Mouse (Mus musculus) megakaryocyte, embryonic 14.5 days (primary cell): ENCODE results near the gene Zscan2. TPM values are rescaled to one million over a fixed set of nuclear protein-coding genes. Genes with fewer than 3 reads are reported as not detected.

ENCODE experiments used
- H3K27me3 ChIP-seq: replicated peaks from 2 replicates; pipeline ENCODE3; 2012; ENCODE audit warnings: inconsistent platforms
- H3K36me3 ChIP-seq: replicated peaks from 2 replicates; pipeline ENCODE3; 2012; ENCODE audit warnings: low read length, inconsistent platforms, mixed read lengths
- H3K4me1 ChIP-seq: 2 replicates; pipeline ENCODE4 v1.6.1; 2012; ENCODE audit warnings: inconsistent platforms
- H3K4me3 ChIP-seq: replicated peaks from 2 replicates; pipeline ENCODE3; 2012; ENCODE audit warnings: moderate library complexity, mild to moderate bottlenecking, inconsistent platforms
- H3K9me3 ChIP-seq: 2 replicates; pipeline ENCODE4 v1.6.1; 2012; ENCODE audit warnings: inconsistent platforms
- FLI1 ChIP-seq: IDR thresholded peaks from 2 replicates; pipeline ENCODE4 v1.6.1; 2012; ENCODE audit warnings: low read length, inconsistent platforms, mixed read lengths
- GATA1 ChIP-seq: IDR thresholded peaks from 3 replicates; pipeline ENCODE4 v1.6.1; 2012; ENCODE audit warnings: mixed read lengths, low read length, inconsistent platforms, borderline replicate concordance
- polyA plus RNA-seq: library from polyadenylated mRNA; stranded (reverse); fragments of >175 nt; gene quantifications from 2 replicates; pipeline ENCODE4 v1.2.3, GENCODE M21; 2012; ENCODE audit warnings: low replicate concordance; ENCODE audit not compliant: insufficient read depth

Zscan2 gene
- 3.6 and 5.8 TPM in 2 replicates for polyA plus RNA-seq

GRCm38 (mm10) chr7:80860729-80861274, at the start of gene Zscan2:
Gene Zscan2 (plus strand): TSS chr7:80860920.
- Histone ChIP-seq H3K4me3 (peak within 1 kb of the TSS; percentile 97), H3K27me3 (no peaks in the 10 kb centered on the region), H3K36me3 (peaks cover 11% of the 10 kb centered on the region), H3K9me3 (no peaks in the 10 kb centered on the region), H3K4me1 (peaks cover 62% of the 10 kb centered on the region)
- TF ChIP-seq GATA1 (no peak), FLI1 (no peak)

GRCm38 (mm10) chr7:80813397-80813796, 47.3 kb upstream of the Zscan2 start:
- peaks cover 11% of the 10 kb centered on the region for H3K27me3 ChIP-seq
- no peaks in the 10 kb centered on the region for H3K9me3 ChIP-seq
- no peaks in the 10 kb centered on the region for H3K36me3 ChIP-seq
- TF ChIP-seq GATA1, result no peak
- TF ChIP-seq FLI1, result no peak
- peaks cover 4% of the 10 kb centered on the region for H3K4me1 ChIP-seq
- H3K4me3 ChIP-seq, result no peak overlapping the region

GRCm38 (mm10) chr7:80816641-80817040, 44.1 kb upstream of the Zscan2 start:
- Histone ChIP-seq H3K36me3 (no peaks in the 10 kb centered on the region), H3K4me3 (no peak overlapping the region), H3K9me3 (no peaks in the 10 kb centered on the region), H3K4me1 (peaks cover 14% of the 10 kb centered on the region), H3K27me3 (peaks cover 9% of the 10 kb centered on the region)
- TF ChIP-seq FLI1 (no peak), GATA1 (no peak)

- Histone ChIP-seq H3K4me3 (no peak overlapping the region), H3K4me1 (peaks cover 17% of the 10 kb centered on the region), H3K36me3 (no peaks in the 10 kb centered on the region), H3K27me3 (peaks cover 29% of the 10 kb centered on the region), H3K9me3 (no peaks in the 10 kb centered on the region)
- TF ChIP-seq FLI1, result no peak
- TF ChIP-seq GATA1, result no peak
Measured at GRCm38 (mm10) chr7:80820838-80821237, 39.9 kb upstream of the Zscan2 start.

GRCm38 (mm10) chr7:80823267-80823666, 37.5 kb upstream of the Zscan2 start:
- no peaks in the 10 kb centered on the region for H3K36me3 ChIP-seq
- no peak for TF ChIP-seq GATA1
- TF ChIP-seq FLI1, result no peak

GRCm38 (mm10) chr7:80823875-80824682, 36.6 kb upstream of the Zscan2 start:
- Histone ChIP-seq H3K4me3 (no peak overlapping the region), H3K27me3 (peaks cover 41% of the 10 kb centered on the region), H3K9me3 (no peaks in the 10 kb centered on the region), H3K4me1 (peaks cover 26% of the 10 kb centered on the region), H3K36me3 (no peaks in the 10 kb centered on the region)
- TF ChIP-seq FLI1 (no peak), GATA1 (no peak)

More at GRCm38 (mm10) chr7:80823267-80823666, 37.5 kb upstream of the Zscan2 start:
- Histone ChIP-seq H3K4me3 (no peak overlapping the region), H3K9me3 (no peaks in the 10 kb centered on the region), H3K27me3 (peaks cover 41% of the 10 kb centered on the region), H3K4me1 (peaks cover 26% of the 10 kb centered on the region)

- no peak for TF ChIP-seq GATA1
- TF ChIP-seq FLI1, result no peak
- peaks cover 44% of the 10 kb centered on the region for H3K27me3 ChIP-seq
- peaks cover 27% of the 10 kb centered on the region for H3K4me1 ChIP-seq
- H3K36me3 ChIP-seq, result no peaks in the 10 kb centered on the region
- H3K4me3 ChIP-seq, result no peak within 1 kb of the TSS
- H3K9me3 ChIP-seq, result no peaks in the 10 kb centered on the region
Measured at GRCm38 (mm10) chr7:80825843-80826403, 34.8 kb upstream of the Zscan2 start, which contains the start of gene Iqgap1. Gene Iqgap1 (minus strand): TSS chr7:80825974.

- no peaks in the 10 kb centered on the region for H3K36me3 ChIP-seq
- peak overlapping the region; percentile 71 for H3K4me3 ChIP-seq
- H3K27me3 ChIP-seq, result peaks cover 35% of the 10 kb centered on the region
- no peaks in the 10 kb centered on the region for H3K9me3 ChIP-seq
- TF ChIP-seq FLI1, result no peak
- TF ChIP-seq GATA1, result no peak
- peaks cover 38% of the 10 kb centered on the region for H3K4me1 ChIP-seq
Measured at GRCm38 (mm10) chr7:80828146-80828860, 32.4 kb upstream of the Zscan2 start.

GRCm38 (mm10) chr7:80830193-80830803, 30.4 kb upstream of the Zscan2 start:
- no peaks in the 10 kb centered on the region for H3K36me3 ChIP-seq
- H3K9me3 ChIP-seq, result no peaks in the 10 kb centered on the region
- peaks cover 28% of the 10 kb centered on the region for H3K27me3 ChIP-seq
- peaks cover 42% of the 10 kb centered on the region for H3K4me1 ChIP-seq
- no peak for TF ChIP-seq FLI1
- TF ChIP-seq GATA1, result no peak
- H3K4me3 ChIP-seq, result no peak overlapping the region
